ENCODE assay signal across 11 mouse cellular contexts in genomic region chr4:115657867-115658249, GRCm38 (mm10). TPM values are rescaled to one million over a fixed set of nuclear protein-coding genes. Genes with fewer than 3 reads are reported as not detected.
DNase-seq lines count a peak whose midpoint lies in the region; ATAC-seq lines count a peak whose summit lies in the region.
"Had no signal": no experiment of that assay in that cellular context is flagged by ENCODE, and none has a peak within 500 bp of the region (broad histone marks: within the 10 kb centered on the region; RNA-seq: fewer than 3 reads in every experiment).

No protein-coding gene starts in this region.

- H3K9me3 ChIP-seq in heart, embryonic 10.5 days: no peaks in the 10 kb centered on the region
- H3K9me3 ChIP-seq in neural tube, embryonic 11.5 days (ENCODE audit: control insufficient read depth, low read length): no peaks in the 10 kb centered on the region
- H3K9me3 ChIP-seq in liver, embryonic 11.5 days (ENCODE audit: control insufficient read depth, low read length): no peaks in the 10 kb centered on the region
- no peaks in the 10 kb centered on the region for H3K9me3 ChIP-seq in stomach, embryonic 16.5 days (replicated peaks; ENCODE audit: control insufficient read depth, low read length)
- H3K9me3 ChIP-seq: embryonic facial prominence, embryonic 12.5 days had no signal

- peaks cover 11% of the 10 kb centered on the region for H3K4me1 ChIP-seq in heart, embryonic 10.5 days
- H3K4me1 ChIP-seq in neural tube, embryonic 11.5 days (ENCODE audit: control insufficient read depth, insufficient read depth, low read length): no peaks in the 10 kb centered on the region
- peaks cover 7% of the 10 kb centered on the region; the same call in 1 of the 2 replicates for H3K4me1 ChIP-seq in liver, embryonic 11.5 days (replicated peaks; ENCODE audit: control insufficient read depth, insufficient read depth, low read length)
- 0 out of 2 replicates have a peak, but pooled peaks cover 3% of the 10 kb centered on the region for H3K4me1 ChIP-seq in stomach, embryonic 16.5 days (ENCODE audit: control insufficient read depth, insufficient read depth, low read length)

- no peak overlapping the region for H3K9ac ChIP-seq in neural tube, embryonic 11.5 days (ENCODE audit: low read length)
- H3K9ac ChIP-seq in liver, embryonic 11.5 days (ENCODE audit: low read depth, low read length): no peak overlapping the region
- no peak overlapping the region for H3K9ac ChIP-seq in stomach, embryonic 16.5 days (ENCODE audit: low read length)

- H3K36me3 ChIP-seq in heart, embryonic 10.5 days: no peaks in the 10 kb centered on the region
- no peaks in the 10 kb centered on the region for H3K36me3 ChIP-seq in neural tube, embryonic 11.5 days (ENCODE audit: control insufficient read depth, insufficient read depth, low read length)
- no peaks in the 10 kb centered on the region for H3K36me3 ChIP-seq in liver, embryonic 11.5 days (ENCODE audit: control insufficient read depth, insufficient read depth, low read length)
- H3K36me3 ChIP-seq in stomach, embryonic 16.5 days (ENCODE audit: control insufficient read depth, insufficient read depth, low read length): no peaks in the 10 kb centered on the region
- H3K36me3 ChIP-seq: embryonic facial prominence, embryonic 12.5 days had no signal

- no peaks in the 10 kb centered on the region for H3K27me3 ChIP-seq in heart, embryonic 10.5 days (ENCODE audit: insufficient read depth, poor library complexity, severe bottlenecking)
- H3K27me3 ChIP-seq in neural tube, embryonic 11.5 days (ENCODE audit: control insufficient read depth, insufficient read depth, low read length): no peaks in the 10 kb centered on the region
- H3K27me3 ChIP-seq in liver, embryonic 11.5 days (replicated peaks; ENCODE audit: control insufficient read depth, insufficient read depth, low read length): no peaks in the 10 kb centered on the region
- H3K27me3 ChIP-seq in stomach, embryonic 16.5 days (ENCODE audit: control insufficient read depth, insufficient read depth, low read length): no peaks in the 10 kb centered on the region

- no peak overlapping the region for H3K27ac ChIP-seq in heart, embryonic 10.5 days
- H3K27ac ChIP-seq in neural tube, embryonic 11.5 days (ENCODE audit: low read depth, low read length): no peak overlapping the region
- no peak overlapping the region for H3K27ac ChIP-seq in liver, embryonic 11.5 days (ENCODE audit: low read depth, low read length)
- no peak overlapping the region for H3K27ac ChIP-seq in stomach, embryonic 16.5 days (ENCODE audit: low read length)
- H3K27ac ChIP-seq: embryonic facial prominence, embryonic 12.5 days had no signal

- no peak; the same call in 1 of the 2 replicates for ATAC-seq in neural tube, embryonic 11.5 days (ENCODE audit: insufficient read depth, low FRiP score, low TSS enrichment)
- ATAC-seq in liver, embryonic 11.5 days (replicated peaks; ENCODE audit: low FRiP score): peak; percentile 60; the same call in 1 of the 2 replicates
- ATAC-seq in stomach, embryonic 16.5 days (ENCODE audit: insufficient read depth, low FRiP score): no peak

- H3K4me2 ChIP-seq in neural tube, embryonic 11.5 days (ENCODE audit: low read depth): peak overlapping the region; percentile 87; the same call in 1 of the 2 replicates
- peak overlapping the region; percentile 88 for H3K4me2 ChIP-seq in liver, embryonic 11.5 days
- peak overlapping the region; percentile 82; the same call in 1 of the 2 replicates for H3K4me2 ChIP-seq in stomach, embryonic 16.5 days (ENCODE audit: low read depth, low read length)

- no peak for DNase-seq in heart, embryonic 10.5 days (ENCODE audit: low spot score)
- DNase-seq in heart, postnatal 4 days: no peak
- no peak for DNase-seq in neural tube, embryonic 11.5 days (ENCODE audit: low spot score)
- DNase-seq in neural tube, embryonic 10.5 days (ENCODE audit: extremely low spot score, low spot score): no peak
- no peak for DNase-seq in liver, embryonic 11.5 days (ENCODE audit: low spot score)
- no peak for DNase-seq in yolk sac, embryonic 10.5 days (ENCODE audit: low spot score)
- DNase-seq in left cerebral cortex, adult 9 months (ENCODE audit: low spot score in 2 of 2): no peak

- peak overlapping the region; percentile 60 for H3K4me3 ChIP-seq in heart, embryonic 10.5 days
- H3K4me3 ChIP-seq in neural tube, embryonic 11.5 days (ENCODE audit: low read depth, low read length): no peak overlapping the region
- no peak overlapping the region for H3K4me3 ChIP-seq in liver, embryonic 11.5 days (ENCODE audit: low read depth, low read length)
- H3K4me3 ChIP-seq in stomach, embryonic 16.5 days (replicated peaks; ENCODE audit: low read length): no peak overlapping the region

RNA-seq across cellular contexts. Expression of gene Cyp4b1, which starts 10.3 kb away (rescaled TPM):
- polyA plus RNA-seq in heart, embryonic 10.5 days (2016; fragmentation: Nextera tagmentation; extraction: Ambion mirVana): 0.60 and 0.62 TPM in 2 replicates
- 10 to 100 TPM in 1 of 2 experiments, 1 to 10 TPM in 1; 9.0 to 10.2 TPM for total RNA-seq in heart, postnatal 4 days (2021)
- polyA plus RNA-seq in neural tube, embryonic 11.5 days (2014; fragmentation: Nextera tagmentation; extraction: Ambion mirVana): 0.22 TPM in 1 of 2 replicates, not detected in the other
- 0.71 TPM in 2 replicates for polyA plus RNA-seq in liver, embryonic 11.5 days (2014; fragmentation: Nextera tagmentation; extraction: Ambion mirVana)
- 2.1 and 2.5 TPM in 2 replicates for polyA plus RNA-seq in stomach, embryonic 16.5 days (2015; fragmentation: Nextera tagmentation; extraction: Ambion mirVana)

RNA-seq across cellular contexts. Expression of gene Cyp4a32, which starts 57.1 kb away (rescaled TPM):
- polyA plus RNA-seq in heart, embryonic 10.5 days (2016; fragmentation: Nextera tagmentation; extraction: Ambion mirVana): not detected in 2 replicates
- not detected for total RNA-seq in heart, postnatal 4 days (2021)
- not detected in 2 replicates for polyA plus RNA-seq in neural tube, embryonic 11.5 days (2014; fragmentation: Nextera tagmentation; extraction: Ambion mirVana)
- polyA plus RNA-seq in liver, embryonic 11.5 days (2014; fragmentation: Nextera tagmentation; extraction: Ambion mirVana): not detected in 2 replicates
- polyA plus RNA-seq in stomach, embryonic 16.5 days (2015; fragmentation: Nextera tagmentation; extraction: Ambion mirVana): not detected in 2 replicates
- total RNA-seq: left cerebral cortex, postnatal 14 days had no signal
- polyA plus RNA-seq: embryonic facial prominence, embryonic 12.5 days; spleen, adult 2 months had no signal
